Mouse (Mus musculus): ENCODE measurements around the gene 2200002D01Rik.

GRCm38 (mm10) chr7:29214236-29214635 is 34.0 kb downstream of the 2200002D01Rik start:
- TF ChIP-seq CTCF (IDR thresholded peaks at IDR 0.05; ENCODE audit: low read depth, low read length) (no peak), POLR2A (IDR thresholded peaks at IDR 0.05; ENCODE audit: borderline replicate concordance, low read depth, low read length) (no peak)

All from bone marrow macrophage, adult 2 months (primary cell).